Mouse (Mus musculus) C2C12 (cell line): ENCODE measurements around the gene Vps37c. TPM values are rescaled to one million over a fixed set of nuclear protein-coding genes. Genes with fewer than 3 reads are reported as not detected.

ENCODE experiments used
- H3K27me3 ChIP-seq: one replicate; pipeline ENCODE4 v1.6.1; 2011; ENCODE audit not compliant: control insufficient read depth, insufficient read depth, insufficient read length
- H3K36me3 ChIP-seq: one replicate; pipeline ENCODE4 v1.6.1; 2011; ENCODE audit not compliant: control insufficient read depth, insufficient read depth
- H3K4me3 ChIP-seq: one replicate; pipeline ENCODE4 v1.5.1; 2011; ENCODE audit warnings: mild to moderate bottlenecking, control low read depth; ENCODE audit not compliant: poor library complexity, insufficient read depth, severe bottlenecking
- H3K79me2 ChIP-seq: one replicate; pipeline ENCODE4 v1.6.1; 2011; ENCODE audit not compliant: control insufficient read depth, insufficient read depth
- H3K79me3 ChIP-seq: one replicate; pipeline ENCODE4 v1.6.1; 2011; ENCODE audit warnings: low read depth, control low read depth
- H3ac ChIP-seq: one replicate; pipeline ENCODE3; 2011; ENCODE audit warnings: low read depth; ENCODE audit not compliant: control insufficient read depth, insufficient read length
- CEBPB ChIP-seq: IDR thresholded peaks from one replicate; pipeline ENCODE4 v1.6.1; 2011; ENCODE audit warnings: low read depth, mild to moderate bottlenecking, control low read depth, moderate library complexity
- CTCF ChIP-seq: IDR thresholded peaks from one replicate; pipeline ENCODE4 v1.5.1; 2011; ENCODE audit not compliant: control insufficient read depth, insufficient read depth, insufficient read length
- FOSL1 ChIP-seq: IDR thresholded peaks from one replicate; pipeline ENCODE4 v1.8.0; 2011; ENCODE audit warnings: mild to moderate bottlenecking, low read length; ENCODE audit not compliant: poor library complexity, insufficient read depth, severe bottlenecking
- MAX ChIP-seq: IDR thresholded peaks from one replicate; pipeline ENCODE4 v1.6.1; 2011; ENCODE audit warnings: mild to moderate bottlenecking, control low read depth
- MYOD1 ChIP-seq: IDR thresholded peaks from one replicate; pipeline ENCODE4 v1.6.1; 2011; ENCODE audit warnings: low read depth; ENCODE audit not compliant: control insufficient read depth, insufficient read length
- MYOG ChIP-seq: IDR thresholded peaks from one replicate; pipeline ENCODE4 v1.6.1; 2011; ENCODE audit not compliant: control insufficient read depth, insufficient read length; ENCODE audit errors: extremely low read depth
- USF1 ChIP-seq: IDR thresholded peaks from one replicate; pipeline ENCODE4 v1.6.1; 2011; ENCODE audit warnings: low read depth, mild to moderate bottlenecking, control low read depth, moderate library complexity
- polyA plus RNA-seq: library from polyadenylated mRNA; unstranded; fragments of >200 nt; fragmentation: generic; extraction: Trizol; gene quantifications from one replicate; pipeline ENCODE4 v1.2.1, GENCODE M21; 2012; ENCODE audit warnings: missing spikeins

Vps37c gene
- polyA plus RNA-seq, 1 experiment, result 21.9 TPM

- Histone ChIP-seq H3K79me3 (no peaks in the 10 kb centered on the region), H3K79me2 (no peaks in the 10 kb centered on the region), H3K27me3 (no peaks in the 10 kb centered on the region), H3K36me3 (no peaks in the 10 kb centered on the region), H3ac (no peak overlapping the region), H3K4me3 (no peak overlapping the region)
- no peak for TF ChIP-seq CTCF
- TF ChIP-seq MAX, result no peak
- TF ChIP-seq CEBPB, result no peak
- TF ChIP-seq USF1, result no peak
- no peak for TF ChIP-seq MYOG
- no peak for TF ChIP-seq FOSL1
- TF ChIP-seq MYOD1, result no peak
These were observed 54.0 kb downstream of the Vps37c start for GRCm38 (mm10) chr19:10742565-10742964.

GRCm38 (mm10) chr19:10747182-10747581 lies 58.6 kb downstream of the Vps37c start:
- Histone ChIP-seq H3K36me3 (no peaks in the 10 kb centered on the region), H3ac (no peak overlapping the region), H3K79me3 (no peaks in the 10 kb centered on the region), H3K4me3 (no peak overlapping the region), H3K79me2 (no peaks in the 10 kb centered on the region), H3K27me3 (no peaks in the 10 kb centered on the region)
- TF ChIP-seq MYOG (no peak), MYOD1 (no peak), USF1 (no peak), FOSL1 (no peak), CTCF (no peak), MAX (no peak), CEBPB (no peak)

- TF ChIP-seq FOSL1, result no peak
- TF ChIP-seq USF1, result peak; percentile 22
- no peaks in the 10 kb centered on the region for H3K36me3 ChIP-seq
- no peak overlapping the region for H3K4me3 ChIP-seq
- no peaks in the 10 kb centered on the region for H3K79me3 ChIP-seq
- H3K79me2 ChIP-seq, result no peaks in the 10 kb centered on the region
- H3K27me3 ChIP-seq, result no peaks in the 10 kb centered on the region
- no peak overlapping the region for H3ac ChIP-seq
These were observed 59.2 kb downstream of the Vps37c start for GRCm38 (mm10) chr19:10747718-10748117.

- Histone ChIP-seq H3K79me2 (no peaks in the 10 kb centered on the region), H3K4me3 (no peak overlapping the region), H3K79me3 (no peaks in the 10 kb centered on the region), H3K27me3 (no peaks in the 10 kb centered on the region), H3ac (no peak overlapping the region), H3K36me3 (no peaks in the 10 kb centered on the region)
- TF ChIP-seq USF1, result no peak
- no peak for TF ChIP-seq MAX
- no peak for TF ChIP-seq MYOD1
- no peak for TF ChIP-seq CEBPB
- no peak for TF ChIP-seq CTCF
- TF ChIP-seq FOSL1, result no peak
- TF ChIP-seq MYOG, result no peak
These were observed 60.0 kb downstream of the Vps37c start for GRCm38 (mm10) chr19:10748401-10749102.

- H3K79me2 ChIP-seq, result no peaks in the 10 kb centered on the region
- no peaks in the 10 kb centered on the region for H3K27me3 ChIP-seq
- TF ChIP-seq FOSL1 (no peak), CEBPB (no peak), MYOG (no peak), MYOD1 (no peak), CTCF (no peak), USF1 (no peak), MAX (no peak)
- no peaks in the 10 kb centered on the region for H3K79me3 ChIP-seq
- no peak overlapping the region for H3K4me3 ChIP-seq
- H3K36me3 ChIP-seq, result no peaks in the 10 kb centered on the region
- no peak overlapping the region for H3ac ChIP-seq
These were observed 60.8 kb downstream of the Vps37c start for GRCm38 (mm10) chr19:10749295-10749694.

GRCm38 (mm10) chr19:10750161-10750560 lies 61.6 kb downstream of the Vps37c start:
- TF ChIP-seq MYOG (no peak), USF1 (no peak), MAX (no peak), MYOD1 (no peak), FOSL1 (no peak), CEBPB (no peak), CTCF (no peak)
- Histone ChIP-seq H3K27me3 (no peaks in the 10 kb centered on the region), H3K79me2 (no peaks in the 10 kb centered on the region), H3K4me3 (no peak overlapping the region), H3K79me3 (no peaks in the 10 kb centered on the region), H3K36me3 (no peaks in the 10 kb centered on the region), H3ac (no peak overlapping the region)
